Mouse (Mus musculus): ENCODE results near the gene Robo3.

Gene Robo3

GRCm38 (mm10) chr9:37432720-37433421 is at the start of gene Robo3:
Gene Robo3 (minus strand): TSS chr9:37433246.
- DNase-seq (ENCODE audit: low read depth, low spot score), result no peak

DNA sequence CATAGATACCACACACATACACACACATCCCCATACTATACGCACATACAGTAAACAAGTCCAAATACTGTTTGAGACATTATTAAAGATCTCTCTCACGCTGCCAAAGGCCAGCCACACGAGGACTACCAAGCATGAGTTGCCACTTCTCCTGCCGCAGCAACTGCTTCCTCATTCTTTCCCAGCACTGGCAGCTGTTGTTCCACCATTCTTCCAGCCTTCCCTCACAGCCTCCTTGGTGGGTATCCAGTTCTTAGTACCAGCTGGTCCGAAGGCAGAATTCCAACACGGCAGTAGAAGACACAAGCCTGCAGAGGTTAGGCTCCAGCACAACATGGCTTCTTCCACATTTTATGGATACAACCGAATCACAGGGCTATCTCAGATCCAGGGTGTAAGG is 41.9 kb upstream of the Robo3 start:
- no peak for DNase-seq (ENCODE audit: low read depth, low spot score)

- no peak for DNase-seq (ENCODE audit: low read depth, low spot score)
These were observed 40.6 kb upstream of the Robo3 start for GRCm38 (mm10) chr9:37473611-37474125.

- DNase-seq (ENCODE audit: low read depth, low spot score), result peak; percentile 38
These were observed 29.7 kb upstream of the Robo3 start for GRCm38 (mm10) chr9:37462764-37463163.

DNA sequence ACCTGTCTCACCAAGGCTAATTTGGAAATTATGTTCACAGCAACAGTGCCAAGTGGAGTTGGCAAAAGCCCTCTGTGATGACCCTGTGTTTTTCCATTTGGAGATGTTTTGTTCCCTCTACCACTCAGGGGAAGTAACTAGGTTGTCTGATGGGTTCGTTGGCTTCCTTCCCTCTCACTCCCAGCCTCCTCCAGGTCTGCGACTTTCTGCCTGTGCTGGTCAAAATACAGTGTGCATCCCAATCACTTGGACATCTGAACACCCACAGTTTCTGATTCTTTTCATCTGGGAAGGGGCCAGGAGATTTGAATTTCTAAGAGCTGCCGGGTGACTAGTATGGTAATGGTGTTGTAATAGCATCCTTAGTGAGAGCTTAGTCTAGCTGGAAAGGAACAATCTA is 28.5 kb upstream of the Robo3 start:
- no peak for DNase-seq (ENCODE audit: low read depth, low spot score)

GRCm38 (mm10) chr9:37460961-37461340 is 27.9 kb upstream of the Robo3 start:
- no peak for DNase-seq (ENCODE audit: low read depth, low spot score)

DNA sequence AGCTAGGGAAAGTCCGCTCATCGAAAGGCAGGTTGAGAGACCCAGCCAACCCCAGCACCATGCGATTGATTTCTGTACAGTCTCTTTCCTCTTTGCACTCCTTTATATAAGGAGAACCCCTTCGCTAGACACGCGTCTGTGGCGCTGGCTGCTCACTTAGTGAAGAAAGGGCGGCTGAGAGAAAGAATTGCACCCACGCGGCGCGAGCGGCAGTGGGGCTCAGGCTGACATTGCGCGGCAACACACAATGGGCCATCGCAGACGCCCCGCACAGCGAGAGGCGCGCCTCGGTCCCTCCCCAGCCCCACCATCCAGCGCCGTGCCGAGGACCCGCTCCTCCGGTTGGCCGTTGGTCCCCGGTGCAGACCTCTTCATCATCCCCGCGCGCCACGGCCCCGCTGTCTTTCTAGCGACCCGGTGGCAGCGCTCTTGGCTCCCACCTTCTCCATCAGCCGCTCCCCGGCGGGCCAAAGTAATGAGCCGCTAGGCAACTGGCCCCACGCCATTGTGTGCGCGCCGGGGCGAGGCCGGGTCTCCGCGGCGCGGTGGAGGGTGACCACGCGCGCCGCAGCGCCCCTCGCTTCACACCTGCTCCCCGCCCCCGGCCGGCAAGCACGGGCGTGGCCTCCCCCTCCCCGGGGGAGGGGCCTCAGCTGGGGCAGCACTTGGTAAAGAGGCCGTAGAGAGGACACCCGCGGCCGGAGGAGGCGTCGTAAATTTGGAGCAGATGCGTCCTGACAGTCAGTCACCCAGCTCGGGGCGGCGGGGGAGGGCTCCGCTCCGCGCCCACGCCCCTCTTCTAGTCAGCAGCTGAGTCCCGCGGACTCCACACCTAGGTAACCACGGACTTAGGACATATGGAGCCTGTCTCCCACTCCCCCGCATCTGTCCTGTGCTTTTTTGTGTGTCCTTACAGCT is 27.3 kb upstream of the Robo3 start:
- no peak for DNase-seq (ENCODE audit: low read depth, low spot score)

GRCm38 (mm10) chr9:37459665-37460042 is 26.6 kb upstream of the Robo3 start:
- no peak for DNase-seq (ENCODE audit: low read depth, low spot score)

DNA sequence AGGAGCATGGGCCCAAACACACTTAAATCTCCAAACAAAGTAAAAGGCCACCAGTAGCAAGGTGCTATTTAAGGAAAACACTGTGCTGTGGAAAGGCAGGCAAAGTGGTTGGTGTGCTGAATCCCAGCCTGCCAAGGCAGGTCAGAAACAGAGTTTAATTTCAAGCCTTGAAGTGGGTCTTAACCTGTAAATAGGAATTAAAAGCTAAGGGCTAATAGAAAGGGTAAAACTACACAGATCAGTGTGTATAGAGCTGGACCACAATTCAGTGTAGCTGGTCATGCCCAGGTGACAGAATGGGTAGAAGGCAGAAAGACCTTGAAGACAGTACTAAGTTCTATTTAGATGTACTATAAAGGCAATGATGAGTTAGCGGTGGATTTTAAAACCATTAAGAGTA is 24.1 kb upstream of the Robo3 start:
- no peak for DNase-seq (ENCODE audit: low read depth, low spot score)

- no peak for DNase-seq (ENCODE audit: low read depth, low spot score)
These were observed 23.4 kb upstream of the Robo3 start for GRCm38 (mm10) chr9:37456481-37456910.

DNA sequence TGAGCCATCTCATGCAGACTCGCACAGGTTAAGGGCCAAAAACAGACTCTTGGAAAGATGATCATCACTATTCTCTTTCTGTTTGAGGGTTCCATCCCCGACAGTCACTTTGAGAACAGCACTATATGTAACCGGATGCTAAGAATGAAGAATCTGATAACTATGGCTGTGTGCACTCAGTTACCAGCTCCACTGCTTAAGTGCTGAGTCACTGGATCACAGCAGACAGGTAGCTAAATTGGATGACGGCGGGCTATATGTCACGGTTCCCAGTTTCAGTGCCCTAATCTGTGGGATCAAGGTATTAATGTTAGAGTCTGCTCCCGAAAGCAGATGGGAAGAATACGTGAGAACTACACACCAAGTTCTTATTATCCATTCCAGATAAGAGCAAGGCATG is 22.8 kb upstream of the Robo3 start:
- DNase-seq (ENCODE audit: low read depth, low spot score), result no peak

DNA sequence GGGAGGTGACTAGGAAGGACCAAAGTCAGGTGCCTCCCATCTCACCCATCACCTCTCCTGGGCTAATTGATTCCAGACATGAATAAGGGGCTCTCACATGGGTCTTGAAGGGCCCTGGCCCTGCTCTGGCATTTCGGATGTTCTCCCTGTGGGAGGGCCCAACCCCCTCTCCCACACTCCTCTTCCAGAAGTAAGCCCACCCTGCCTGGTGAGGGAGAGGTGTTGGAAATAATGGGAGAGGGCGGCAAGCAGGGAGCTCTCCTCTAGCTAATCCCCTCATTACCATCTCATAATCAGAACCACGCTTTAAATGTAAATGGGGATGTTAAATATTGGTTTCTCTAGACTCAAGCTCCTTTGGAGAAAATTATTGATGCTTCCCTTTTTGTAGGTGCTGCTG is 21.9 kb upstream of the Robo3 start:
- no peak for DNase-seq (ENCODE audit: low read depth, low spot score)

- no peak for DNase-seq (ENCODE audit: low read depth, low spot score)
These were observed 21.0 kb upstream of the Robo3 start for GRCm38 (mm10) chr9:37454011-37454492.

- no peak for DNase-seq (ENCODE audit: low read depth, low spot score)
These were observed 20.3 kb upstream of the Robo3 start for GRCm38 (mm10) chr9:37453328-37453727.

DNA sequence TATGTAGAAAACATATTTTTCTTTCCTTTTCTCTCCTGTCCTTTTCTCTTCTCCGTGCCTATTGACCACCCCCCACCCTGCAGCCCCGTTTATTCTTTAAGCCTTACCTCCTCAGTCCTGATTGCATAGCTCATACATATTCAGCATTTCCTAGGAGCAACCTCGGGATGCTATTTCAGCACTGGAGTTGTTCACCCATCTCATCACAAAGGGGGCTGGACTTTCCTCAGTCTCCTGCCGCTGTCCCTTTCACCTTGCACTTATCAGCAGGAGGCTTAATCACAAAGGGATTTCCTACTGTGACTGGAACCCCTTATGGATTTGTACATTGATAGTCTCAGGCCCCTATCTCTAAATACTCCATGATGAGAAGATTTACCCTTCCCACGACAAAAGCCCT is 19.4 kb upstream of the Robo3 start:
- DNase-seq (ENCODE audit: low read depth, low spot score), result no peak

DNA sequence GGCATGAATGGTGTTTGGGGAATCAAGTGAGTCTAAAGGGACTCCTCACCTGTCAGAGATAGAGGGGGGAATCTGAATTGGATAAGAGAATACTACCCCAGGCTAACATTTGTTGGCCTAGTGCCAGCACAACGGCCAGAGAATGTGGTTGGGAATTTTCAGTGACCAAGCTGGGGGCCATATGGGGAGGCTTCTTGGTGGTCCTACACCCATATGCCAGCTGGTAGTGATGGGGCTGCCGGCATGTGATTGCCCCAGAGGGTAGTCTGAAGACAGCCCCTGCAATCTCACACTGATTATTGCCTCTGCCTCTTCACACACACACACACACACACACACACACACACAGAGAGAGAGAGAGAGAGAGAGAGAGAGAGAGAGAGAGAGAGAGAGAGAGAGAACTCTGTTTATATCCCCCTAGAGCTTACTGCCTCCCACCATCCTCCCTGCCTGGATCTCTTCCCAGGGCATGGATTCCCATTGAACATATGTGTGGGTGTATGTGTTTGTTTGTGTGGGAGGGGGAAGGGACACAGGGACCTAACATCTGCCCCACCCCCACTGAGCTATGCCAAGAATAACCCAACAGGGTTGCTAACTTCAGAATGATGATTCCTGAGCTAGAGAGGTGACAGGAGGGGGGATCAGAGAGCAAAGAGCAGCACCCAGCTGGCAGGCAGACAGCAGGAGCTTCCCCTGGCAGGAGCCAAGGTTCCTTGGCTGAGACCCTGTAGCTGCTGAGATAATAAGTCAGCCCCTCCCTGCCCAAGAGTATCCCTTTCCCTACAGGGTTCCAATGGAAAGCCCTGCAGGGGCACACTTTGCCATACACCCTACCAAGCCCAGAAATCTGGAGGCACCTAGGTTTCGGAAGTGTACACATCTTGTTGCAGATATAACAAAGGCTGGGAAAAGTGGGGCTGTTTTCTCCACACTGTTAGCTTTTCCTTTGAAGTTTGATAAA is 5.0 kb upstream of the Robo3 start:
- no peak for DNase-seq (ENCODE audit: low read depth, low spot score)

DNA sequence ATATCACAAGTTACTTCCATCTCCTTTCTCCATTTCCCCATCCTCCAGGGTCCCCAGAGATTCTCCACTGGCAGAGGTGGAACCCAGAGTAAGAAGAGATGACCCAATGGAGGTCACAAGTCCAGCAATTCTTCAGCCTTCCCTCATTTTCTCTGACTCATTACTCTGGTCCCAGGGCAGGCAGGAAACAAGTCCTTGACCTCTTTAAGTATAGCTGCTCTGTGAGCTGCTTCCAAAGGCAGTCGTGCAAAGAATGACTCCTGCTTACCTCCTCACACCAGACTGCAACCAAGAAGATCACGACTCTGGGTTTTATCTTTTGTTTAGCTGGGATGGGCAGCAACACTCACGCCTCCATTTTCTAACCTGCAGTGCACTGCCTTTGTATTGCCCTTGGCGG is 2.6 kb upstream of the Robo3 start:
- no peak for DNase-seq (ENCODE audit: low read depth, low spot score)

GRCm38 (mm10) chr9:37434932-37435331 is 1.9 kb upstream of the Robo3 start:
- no peak for DNase-seq (ENCODE audit: low read depth, low spot score)

- no peak for DNase-seq (ENCODE audit: low read depth, low spot score)
These were observed 946 bp upstream of the Robo3 start for GRCm38 (mm10) chr9:37433823-37434560.

DNA sequence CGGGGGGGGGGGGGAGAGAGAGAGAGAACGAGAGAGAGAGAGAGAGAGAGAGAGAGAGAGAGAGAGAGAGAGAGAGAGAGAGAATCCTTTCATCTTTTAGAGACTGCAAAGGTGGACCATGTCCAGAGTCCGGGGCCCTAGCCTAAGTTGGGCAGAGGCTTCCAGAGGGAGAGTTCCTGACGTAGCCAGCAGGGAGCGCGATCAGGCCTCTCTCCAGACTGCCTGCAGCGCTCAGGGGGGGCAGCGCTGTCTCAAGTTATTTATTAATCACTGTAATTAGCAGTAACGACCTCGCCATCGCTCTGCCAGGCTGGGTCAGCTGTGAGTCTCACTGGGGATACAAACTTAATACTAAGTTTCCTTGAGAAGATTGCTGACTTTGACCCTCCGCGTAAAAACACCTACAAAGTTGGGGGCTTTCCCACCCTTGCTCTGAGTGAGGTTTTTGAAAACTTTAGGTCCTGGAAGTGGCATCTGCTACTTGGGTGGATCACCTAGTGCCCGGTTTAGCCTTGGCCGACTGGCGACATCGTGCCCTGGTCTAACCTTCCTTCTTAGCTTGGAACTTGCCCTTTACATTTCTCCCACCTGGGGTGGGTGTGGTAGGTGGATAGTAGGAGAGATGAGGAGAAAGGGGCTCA is 900 bp downstream of the Robo3 start:
- no peak for DNase-seq (ENCODE audit: low read depth, low spot score)

All from CD4-positive helper T cell, adult 2 months (primary cell).